Mouse (Mus musculus) heart, embryonic 15.5 days (tissue): ENCODE measurements around the gene Meis2. TPM values are rescaled to one million over a fixed set of nuclear protein-coding genes. Genes with fewer than 3 reads are reported as not detected.

Source experiments
- ATAC-seq: fragments of 200-750 bp; cut with Nextera tagmentation; replicated peaks from 2 replicates; pipeline ENCODE4 v1.8.0; 2017; ENCODE audit warnings: low read depth, moderate TSS enrichment; ENCODE audit not compliant: insufficient number of reproducible peaks, insufficient read depth, low FRiP score
- H3K27ac ChIP-seq: fragments of 300-500 bp; sonication (generic); 2 replicates; pipeline ENCODE4 v1.5.1; 2015; ENCODE audit warnings: mild to moderate bottlenecking, inconsistent platforms
- H3K27me3 ChIP-seq: fragments of 300-500 bp; sonication (generic); 2 replicates; pipeline ENCODE4 v1.6.1; 2015; ENCODE audit warnings: inconsistent platforms
- H3K36me3 ChIP-seq: fragments of 300-500 bp; sonication (generic); 2 replicates; pipeline ENCODE4 v1.6.1; 2015; ENCODE audit warnings: mild to moderate bottlenecking, inconsistent platforms
- H3K4me1 ChIP-seq: fragments of 300-500 bp; sonication (generic); replicated peaks from 2 replicates; pipeline ENCODE4 v1.6.1; 2015; ENCODE audit warnings: inconsistent platforms
- H3K4me2 ChIP-seq: fragments of 300-500 bp; sonication (generic); 2 replicates; pipeline ENCODE4 v1.6.1; 2015; ENCODE audit warnings: inconsistent platforms, mild to moderate bottlenecking, moderate library complexity
- H3K4me3 ChIP-seq: fragments of 300-500 bp; sonication (generic); 2 replicates; pipeline ENCODE4 v1.5.1; 2015; ENCODE audit warnings: mild to moderate bottlenecking, inconsistent platforms
- H3K9ac ChIP-seq: fragments of 300-500 bp; sonication (generic); 2 replicates; pipeline ENCODE4 v1.6.1; 2015; ENCODE audit warnings: mild to moderate bottlenecking, inconsistent platforms
- H3K9me3 ChIP-seq: fragments of 300-500 bp; sonication (generic); replicated peaks from 2 replicates; pipeline ENCODE4 v1.6.1; 2016; ENCODE audit warnings: inconsistent platforms
- WGBS: fragments of 180-500 bp; shearing (Covaris S2); methylation state at CpG from one replicate; pipeline ENCODE4 v1.1.7; 2015; ENCODE audit warnings: mixed read lengths; 5-methylcytosine and 5-hydroxymethylcytosine counted together
- polyA plus RNA-seq: library from polyadenylated mRNA; unstranded; fragments of >200 nt; fragmentation: Nextera tagmentation; extraction: Ambion mirVana; gene quantifications from 2 replicates; pipeline ENCODE4 v1.2.1, GENCODE M21; 2015

Meis2 gene
- polyA plus RNA-seq, result 24.0 and 25.7 TPM in 2 replicates

GRCm38 (mm10) chr2:116065570-116066005 is at the start of gene Meis2:
Gene Meis2 (minus strand): TSS chr2:116065839.
- whole genome bisulfite sequencing, result under 1% methylated on average over 35 of the region's 37 CpGs
- no peaks in the 10 kb centered on the region for H3K27me3 ChIP-seq
- no peaks in the 10 kb centered on the region for H3K36me3 ChIP-seq
- H3K9ac ChIP-seq, result peak within 1 kb of the TSS; percentile 95
- no peaks in the 10 kb centered on the region for H3K9me3 ChIP-seq
- H3K4me3 ChIP-seq, result peak within 1 kb of the TSS; percentile 89
- ATAC-seq, result peak; percentile 82
- H3K4me2 ChIP-seq, result peak within 1 kb of the TSS; percentile 81
- H3K4me1 ChIP-seq, result peaks cover 18% of the 10 kb centered on the region
- peak within 1 kb of the TSS; percentile 99 for H3K27ac ChIP-seq

- H3K27ac ChIP-seq, result no peak overlapping the region
- no peak overlapping the region for H3K4me3 ChIP-seq
- H3K9ac ChIP-seq, result no peak overlapping the region
- H3K27me3 ChIP-seq, result no peaks in the 10 kb centered on the region
- no peaks in the 10 kb centered on the region for H3K4me1 ChIP-seq
- H3K4me2 ChIP-seq, result no peak overlapping the region
- 60% methylated on average over 4 of the region's 4 CpGs for WGBS
- ATAC-seq, result no peak
- H3K9me3 ChIP-seq, result no peaks in the 10 kb centered on the region
- no peaks in the 10 kb centered on the region for H3K36me3 ChIP-seq
Observed at GRCm38 (mm10) chr2:116106194-116106593, 40.6 kb upstream of the Meis2 start.

- no peaks in the 10 kb centered on the region for H3K9me3 ChIP-seq
- H3K4me2 ChIP-seq, result no peak overlapping the region
- WGBS, result 56% methylated on average over 3 of the region's 3 CpGs
- no peaks in the 10 kb centered on the region for H3K27me3 ChIP-seq
- H3K9ac ChIP-seq, result no peak overlapping the region
- H3K4me1 ChIP-seq, result no peaks in the 10 kb centered on the region
- no peak for ATAC-seq
- no peaks in the 10 kb centered on the region for H3K36me3 ChIP-seq
- H3K4me3 ChIP-seq, result no peak overlapping the region
- no peak overlapping the region for H3K27ac ChIP-seq
Observed at GRCm38 (mm10) chr2:116105179-116105578, 39.5 kb upstream of the Meis2 start.

- Histone ChIP-seq H3K4me2 (no peak overlapping the region), H3K27ac (no peak overlapping the region), H3K9ac (no peak overlapping the region), H3K27me3 (no peaks in the 10 kb centered on the region), H3K9me3 (no peaks in the 10 kb centered on the region), H3K4me1 (no peaks in the 10 kb centered on the region), H3K36me3 (no peaks in the 10 kb centered on the region), H3K4me3 (no peak overlapping the region)
- no peak for ATAC-seq
- 52% methylated on average over 5 of the region's 5 CpGs for WGBS
Observed at GRCm38 (mm10) chr2:116103411-116103996, 37.9 kb upstream of the Meis2 start.

- no peaks in the 10 kb centered on the region for H3K27me3 ChIP-seq
- no peak for ATAC-seq
- H3K9ac ChIP-seq, result no peak overlapping the region
- H3K4me3 ChIP-seq, result no peak overlapping the region
- no peak overlapping the region for H3K4me2 ChIP-seq
- H3K27ac ChIP-seq, result no peak overlapping the region
- no peaks in the 10 kb centered on the region for H3K9me3 ChIP-seq
- H3K4me1 ChIP-seq, result no peaks in the 10 kb centered on the region
- no peaks in the 10 kb centered on the region for H3K36me3 ChIP-seq
Observed at GRCm38 (mm10) chr2:116101221-116101620, 35.6 kb upstream of the Meis2 start.

- H3K4me2 ChIP-seq, result no peak overlapping the region
- no peaks in the 10 kb centered on the region for H3K9me3 ChIP-seq
- H3K36me3 ChIP-seq, result no peaks in the 10 kb centered on the region
- no peaks in the 10 kb centered on the region for H3K27me3 ChIP-seq
- no peaks in the 10 kb centered on the region for H3K4me1 ChIP-seq
- ATAC-seq, result no peak
- WGBS, result 63% methylated on average over 2 of the region's 2 CpGs
- H3K9ac ChIP-seq, result no peak overlapping the region
- H3K4me3 ChIP-seq, result no peak overlapping the region
- no peak overlapping the region for H3K27ac ChIP-seq
Observed at GRCm38 (mm10) chr2:116080961-116081360, 15.3 kb upstream of the Meis2 start.

GRCm38 (mm10) chr2:116078841-116079240 is 13.2 kb upstream of the Meis2 start:
- H3K27ac ChIP-seq, result no peak overlapping the region
- no peak overlapping the region for H3K9ac ChIP-seq
- H3K9me3 ChIP-seq, result no peaks in the 10 kb centered on the region
- no peak for ATAC-seq
- WGBS, result 68% methylated on average over 2 of the region's 2 CpGs
- H3K4me1 ChIP-seq, result peaks cover 3% of the 10 kb centered on the region; the same call in 1 of the 2 replicates
- H3K27me3 ChIP-seq, result peaks cover 7% of the 10 kb centered on the region; the same call in 1 of the 2 replicates
- H3K4me2 ChIP-seq, result no peak overlapping the region
- no peak overlapping the region for H3K4me3 ChIP-seq
- H3K36me3 ChIP-seq, result no peaks in the 10 kb centered on the region

GRCm38 (mm10) chr2:116077716-116078115 is 12.1 kb upstream of the Meis2 start:
- H3K27me3 ChIP-seq, result peaks cover 15% of the 10 kb centered on the region; the same call in 1 of the 2 replicates
- ATAC-seq, result no peak
- H3K9me3 ChIP-seq, result no peaks in the 10 kb centered on the region
- H3K27ac ChIP-seq, result no peak overlapping the region
- no peak overlapping the region for H3K4me3 ChIP-seq
- H3K9ac ChIP-seq, result no peak overlapping the region
- 57% methylated on average over 3 of the region's 3 CpGs for WGBS
- no peaks in the 10 kb centered on the region for H3K36me3 ChIP-seq
- H3K4me2 ChIP-seq, result no peak overlapping the region
- peaks cover 3% of the 10 kb centered on the region; the same call in 1 of the 2 replicates for H3K4me1 ChIP-seq

- no peaks in the 10 kb centered on the region for H3K9me3 ChIP-seq
- no peaks in the 10 kb centered on the region for H3K36me3 ChIP-seq
- H3K4me3 ChIP-seq, result no peak overlapping the region
- H3K4me2 ChIP-seq, result no peak overlapping the region
- no peak overlapping the region for H3K9ac ChIP-seq
- ATAC-seq, result no peak
- peaks cover 15% of the 10 kb centered on the region; the same call in 1 of the 2 replicates for H3K27me3 ChIP-seq
- H3K27ac ChIP-seq, result no peak overlapping the region
- H3K4me1 ChIP-seq, result peaks cover 6% of the 10 kb centered on the region; the same call in 1 of the 2 replicates
Observed at GRCm38 (mm10) chr2:116076752-116077480, 11.3 kb upstream of the Meis2 start.

GRCm38 (mm10) chr2:116075902-116076301 is 10.3 kb upstream of the Meis2 start:
- peaks cover 15% of the 10 kb centered on the region; the same call in 1 of the 2 replicates for H3K27me3 ChIP-seq
- no peaks in the 10 kb centered on the region for H3K36me3 ChIP-seq
- no peaks in the 10 kb centered on the region for H3K9me3 ChIP-seq
- H3K9ac ChIP-seq, result peak overlapping the region; percentile 59
- peak overlapping the region; percentile 86 for H3K4me2 ChIP-seq
- 1% methylated on average over 23 of the region's 23 CpGs for WGBS
- H3K27ac ChIP-seq, result peak overlapping the region; percentile 61
- ATAC-seq, result peak; percentile 68
- H3K4me3 ChIP-seq, result peak overlapping the region; percentile 60
- peaks cover 11% of the 10 kb centered on the region for H3K4me1 ChIP-seq

- Histone ChIP-seq H3K4me2 (peak overlapping the region; percentile 86), H3K4me3 (peak overlapping the region; percentile 60), H3K27me3 (peaks cover 15% of the 10 kb centered on the region; the same call in 1 of the 2 replicates), H3K36me3 (no peaks in the 10 kb centered on the region), H3K4me1 (peaks cover 13% of the 10 kb centered on the region), H3K27ac (peak overlapping the region; percentile 61), H3K9me3 (no peaks in the 10 kb centered on the region), H3K9ac (peak overlapping the region; percentile 59)
- no peak for ATAC-seq
- WGBS, result under 1% methylated on average over 20 of the region's 20 CpGs
Observed at GRCm38 (mm10) chr2:116075477-116075876, 9.8 kb upstream of the Meis2 start.
